Mouse (Mus musculus) gastrocnemius, postnatal 36 days (tissue): ENCODE measurements around the gene Neu3. TPM values are rescaled to one million over a fixed set of nuclear protein-coding genes. Genes with fewer than 3 reads are reported as not detected.
A peak's percentile ranks its signal among the peaks of the same experiment; 100 is the strongest.

Source experiments
- DNase-seq, 2 experiments: peaks; one replicate each; pipeline ENCODE4 v3.0.0; 2022
- intact Hi-C: fragments of 180-260 bp; cut with DNase I; formaldehyde crosslinking; loops from one replicate; pipeline ENCODE4 v1.15.1; 2025
- long read RNA-seq, 2 experiments: library from polyadenylated mRNA; stranded (forward); transcript quantifications; one replicate each; pipeline ENCODE4 v2.0.0; 2021
- total RNA-seq, 2 experiments: library from RNA; stranded (reverse); gene quantifications; 2 replicates each; pipeline ENCODE4 v1.2.3; 2021

The Neu3 gene
- total RNA-seq = 1 to 10 TPM; 2.4 to 3.4 TPM
- long read RNA-seq, experiment 1 = 0 reads
- long read RNA-seq, experiment 2 = 0 reads

DNA sequence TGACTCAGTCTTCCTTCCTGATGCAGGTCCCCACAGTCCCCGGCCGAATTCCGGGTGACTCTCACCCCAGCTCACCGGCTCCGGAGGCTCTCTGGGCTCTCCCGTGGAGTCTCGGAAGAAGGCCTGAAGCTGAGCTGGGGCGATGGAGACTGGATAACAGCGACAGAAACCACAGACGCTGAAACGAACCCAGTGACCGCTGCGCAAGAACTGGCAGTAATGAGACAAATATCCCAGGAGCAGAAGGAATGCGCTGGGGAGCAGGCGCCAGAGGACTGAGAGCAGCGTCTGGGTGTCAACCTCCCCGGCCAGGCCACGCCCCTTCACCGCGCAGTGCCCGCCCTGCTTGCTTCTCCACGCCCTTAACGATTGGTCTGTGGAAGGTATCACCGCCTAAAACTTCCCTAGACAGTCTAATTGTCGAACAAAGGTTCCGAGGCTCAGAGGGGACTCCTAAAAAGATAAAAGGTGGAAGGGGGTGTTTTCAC lies at the start of gene Neu3:
TSS of gene Neu3 (minus strand) at position 335 of the 488 bp plus-strand sequence.
- intact Hi-C loops = loop anchor here (5.0 kb wide), 1 partner anchor 34 kb away; the partner anchor contains the start of gene Spcs2
- DNase-seq = peak; percentile 91 to 95

DNA sequence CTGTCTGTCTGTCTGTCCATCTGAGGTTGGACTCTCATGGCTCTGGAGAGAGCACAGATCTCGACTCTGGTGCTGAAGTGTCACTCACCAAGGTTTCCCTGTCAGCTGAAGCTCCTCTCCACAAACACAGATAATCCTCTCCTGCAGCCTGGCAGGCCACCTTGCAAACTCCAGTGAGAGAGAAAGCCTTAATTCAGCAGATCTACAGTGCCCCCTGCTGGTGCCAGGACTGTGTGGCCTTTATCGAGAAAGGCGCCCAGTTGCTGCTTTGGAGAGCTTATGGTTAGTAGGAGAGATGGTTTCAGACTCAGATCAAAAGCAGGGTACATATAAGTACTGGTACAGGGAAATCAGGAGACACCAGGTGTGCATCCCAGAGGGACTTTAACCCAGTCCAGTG lies 48.1 kb upstream of the Neu3 start:
- intact Hi-C loops = loop anchor here (2.0 to 5.0 kb wide), 2 partner anchors 62 to 254 kb away; no protein-coding TSS in a partner anchor
- DNase-seq = peak; percentile 62 to 72

DNA sequence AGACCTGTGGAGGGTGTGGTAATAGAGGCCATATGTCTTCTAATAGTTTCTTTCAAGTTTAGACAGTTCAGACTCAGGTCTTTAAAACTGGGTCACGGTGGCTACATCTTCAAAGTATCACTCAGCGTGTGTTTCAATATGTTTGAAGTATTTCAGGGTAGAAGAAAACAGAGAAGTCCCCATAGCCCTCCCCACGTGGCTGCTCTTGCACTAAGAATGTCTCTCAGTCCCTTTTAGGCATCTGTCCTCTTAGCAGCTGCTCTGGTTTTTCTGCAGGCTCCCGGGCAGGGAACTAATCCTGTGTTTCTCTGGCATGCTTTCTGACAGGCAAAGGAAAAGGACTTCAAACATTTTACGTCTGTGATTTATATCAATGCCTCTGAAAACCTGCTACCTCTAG lies 47.7 kb upstream of the Neu3 start:
- intact Hi-C loops = loop anchor here (2.0 to 5.0 kb wide), 2 partner anchors 61 to 254 kb away; no protein-coding TSS in a partner anchor

DNA sequence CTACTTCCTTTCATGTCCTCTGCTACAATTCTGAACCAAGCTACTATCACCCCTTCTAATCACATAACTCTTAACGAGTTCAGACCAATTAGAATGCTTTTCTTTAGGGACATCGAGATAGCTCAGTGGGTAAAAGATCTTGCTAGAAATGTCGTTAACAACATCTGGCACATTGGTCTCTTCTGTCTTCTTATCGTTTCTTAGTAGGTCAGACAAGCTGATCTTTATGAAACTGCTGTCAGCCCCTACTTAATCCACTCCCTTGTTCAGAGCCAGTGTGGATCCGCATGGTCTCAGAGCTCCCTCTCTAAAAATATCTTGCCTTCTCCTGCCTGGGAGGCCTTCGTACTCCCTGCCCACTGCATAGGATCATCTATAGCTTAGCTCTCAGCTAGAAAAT lies 45.7 kb upstream of the Neu3 start:
- intact Hi-C loops = no loop called here

More for the DNA sequence above, 47.7 kb upstream of the Neu3 start:
- DNase-seq = no peak

DNA sequence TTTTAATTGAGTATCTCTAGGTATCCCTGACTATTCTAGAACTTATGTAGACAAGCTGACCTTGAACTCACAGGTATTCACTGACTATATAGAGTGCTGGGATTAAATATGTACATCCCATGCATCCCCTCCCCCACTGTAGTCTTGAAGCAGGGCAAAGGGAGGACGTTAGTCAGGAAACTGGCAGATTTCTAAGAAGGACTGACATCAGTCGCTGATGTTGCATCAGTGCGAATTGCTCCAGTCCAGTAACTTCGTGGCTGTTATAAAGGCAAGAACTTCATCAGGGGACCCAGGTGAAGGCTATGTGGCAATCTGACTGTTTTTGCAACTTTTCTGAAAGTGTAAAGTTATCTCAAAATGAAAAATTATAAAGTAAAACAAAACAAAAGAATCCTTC lies 41.1 kb upstream of the Neu3 start:
- intact Hi-C loops = no loop called here
- no peak for DNase-seq

More for the DNA sequence above, 45.7 kb upstream of the Neu3 start:
- DNase-seq = no peak

DNA sequence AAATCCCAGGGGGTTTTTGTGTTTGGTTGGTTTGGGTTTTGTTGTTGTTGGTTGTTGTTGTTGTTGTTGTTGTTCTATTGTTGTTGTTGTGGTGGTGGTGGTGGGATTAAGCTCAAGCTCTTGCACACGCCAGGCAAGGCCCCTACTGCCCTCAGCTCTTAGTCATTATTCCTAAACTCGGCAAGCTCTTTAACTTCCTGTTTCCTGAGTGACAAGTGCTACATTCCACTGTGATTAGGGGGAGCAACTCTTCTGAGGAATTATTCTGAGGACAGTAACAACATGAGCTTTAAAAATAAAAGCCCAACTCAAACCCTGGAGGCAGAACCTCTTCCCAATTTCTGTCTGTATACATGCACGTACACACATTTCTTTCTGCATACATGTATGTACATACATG lies 37.0 kb upstream of the Neu3 start:
- DNase-seq = no peak
- intact Hi-C loops = no loop called here

DNA sequence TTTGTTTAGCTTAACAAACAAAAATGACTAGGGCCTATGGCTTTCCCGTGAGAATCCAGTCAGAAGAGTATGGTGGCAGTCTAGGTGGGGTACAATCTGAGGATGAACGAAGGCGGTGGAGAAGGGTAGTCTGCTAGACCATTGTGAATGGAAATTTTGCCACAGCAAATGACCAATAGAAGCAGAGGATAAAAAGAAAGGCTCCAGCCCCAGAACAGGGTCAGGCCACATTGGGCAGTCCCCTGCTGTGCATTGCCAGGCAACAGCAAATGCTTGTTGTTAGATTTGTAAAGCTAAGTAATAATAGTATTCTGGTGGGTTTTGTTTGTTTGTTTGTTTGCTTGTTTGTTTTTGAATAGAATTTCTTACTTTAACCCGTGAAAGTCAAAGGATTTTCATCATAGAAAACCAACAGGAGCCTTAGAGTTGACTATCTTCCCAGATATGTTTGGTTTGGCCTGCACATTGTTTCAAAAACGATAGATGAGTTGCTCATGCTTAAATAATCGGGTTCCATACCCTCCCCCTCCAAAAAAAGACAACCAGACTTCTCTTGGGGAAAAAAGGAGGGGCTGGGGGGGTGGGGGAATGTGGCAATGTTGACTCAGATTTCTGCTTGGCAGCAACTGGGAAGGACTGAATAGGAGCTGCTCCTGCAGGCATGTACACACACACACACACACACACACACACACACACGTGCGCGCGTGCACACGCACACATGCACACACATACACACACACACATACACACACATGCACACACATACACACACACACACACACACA lies 36.2 kb upstream of the Neu3 start:
- intact Hi-C loops = loop anchor here (5.0 kb wide), 1 partner anchor 37 kb away; the partner anchor contains the start of gene Neu3

DNA sequence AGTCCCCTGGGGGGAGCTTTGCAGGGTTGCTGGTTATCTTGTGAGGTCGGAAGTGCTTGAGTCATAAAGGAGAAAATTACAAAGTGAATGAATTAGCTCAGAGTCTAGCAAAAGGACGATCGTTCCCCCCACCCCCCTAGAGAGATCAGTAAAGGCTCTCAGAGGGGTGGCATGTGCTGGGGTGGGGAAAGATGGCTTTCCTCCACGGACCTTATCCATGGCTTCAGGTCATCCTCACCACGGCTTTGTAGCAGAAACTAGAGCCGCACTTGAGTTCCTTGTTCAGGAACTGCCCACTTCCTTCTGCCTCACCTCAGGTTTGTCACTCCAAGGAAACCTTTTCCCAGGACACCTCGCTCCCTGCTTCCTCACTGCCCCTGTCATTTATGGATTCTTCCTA lies 35.1 kb upstream of the Neu3 start, which contains the start of gene Spcs2:
TSS of gene Spcs2 (minus strand) at position 101 of the 400 bp plus-strand sequence.
- intact Hi-C loops = loop anchor here (5.0 kb wide), 1 partner anchor 36 kb away; the partner anchor contains the start of gene Neu3
- no peak for DNase-seq

More for the DNA sequence above, 36.2 kb upstream of the Neu3 start:
- no peak for DNase-seq

DNA sequence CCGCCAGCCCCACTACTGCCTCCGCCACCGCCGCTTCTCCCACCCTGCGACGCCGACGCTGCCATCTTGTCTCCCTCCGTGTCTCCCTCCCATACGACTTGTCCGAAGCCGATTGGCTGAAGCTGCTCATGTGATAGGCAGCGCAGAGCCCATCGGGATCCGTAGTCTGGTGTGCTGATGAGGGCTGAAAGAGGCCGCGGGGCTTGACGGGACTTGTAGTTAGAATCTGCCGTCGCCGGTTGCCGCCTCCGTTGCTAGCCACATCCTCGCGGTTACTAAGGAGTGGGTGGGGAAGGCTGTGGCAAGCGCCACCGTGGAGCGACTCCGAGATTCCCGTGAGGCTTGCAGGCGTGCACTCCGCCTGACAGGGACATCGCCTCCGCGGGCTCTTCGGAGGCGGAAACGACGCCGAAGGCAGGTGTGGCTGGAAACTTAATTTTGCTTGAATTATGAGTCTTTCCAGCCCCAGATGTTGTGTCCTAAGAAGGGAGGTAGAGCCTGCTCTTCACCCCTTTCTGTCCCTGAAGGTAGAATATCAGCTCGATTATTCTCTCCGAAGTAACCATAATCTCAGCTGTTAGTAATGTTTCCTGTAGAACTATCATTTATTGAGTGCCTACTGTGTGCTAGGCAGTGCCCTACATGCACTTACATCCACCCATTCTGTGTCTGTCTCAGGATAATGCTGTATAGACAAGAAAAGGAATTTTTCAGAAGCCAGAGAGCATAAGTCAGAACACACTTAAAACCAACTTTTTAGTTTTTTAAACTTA lies 30.8 kb upstream of the Neu3 start, which contains the start of gene Xrra1:
TSS of gene Xrra1 (plus strand) at position 304 of the 773 bp plus-strand sequence.
- peak; percentile 90 to 91 for DNase-seq
- intact Hi-C loops = no loop called here

DNA sequence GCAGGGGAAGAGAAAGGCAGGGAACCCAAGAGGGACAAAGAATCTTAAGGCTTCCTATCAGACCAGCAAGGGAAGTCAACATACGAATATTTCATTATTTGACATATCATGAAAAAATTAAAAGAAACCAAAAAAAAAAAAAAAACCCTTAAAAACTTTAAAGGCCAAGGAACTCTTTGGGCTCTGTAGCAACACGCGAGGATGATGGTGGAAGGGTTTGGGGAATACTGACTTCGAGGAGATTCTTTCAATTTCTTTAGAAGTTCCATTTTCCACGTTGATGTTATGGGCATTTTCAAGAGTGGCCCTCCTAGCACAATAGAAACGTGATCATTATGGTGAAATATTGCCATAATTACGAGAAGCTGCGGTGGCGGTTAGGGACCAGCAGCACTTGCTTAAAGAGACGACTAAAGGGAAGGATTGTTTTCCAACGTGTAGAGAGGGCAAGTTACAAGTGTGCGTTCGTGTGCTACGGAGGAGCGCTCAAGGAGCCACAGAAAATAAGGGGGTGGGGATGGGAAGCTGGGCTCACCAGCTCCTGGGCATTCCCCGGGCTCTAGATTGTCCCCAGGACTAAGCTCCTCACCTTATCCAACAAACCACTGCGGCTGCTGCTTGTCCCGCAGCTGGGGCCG lies 30.1 kb upstream of the Neu3 start:
- no peak for DNase-seq
- intact Hi-C loops = no loop called here

DNA sequence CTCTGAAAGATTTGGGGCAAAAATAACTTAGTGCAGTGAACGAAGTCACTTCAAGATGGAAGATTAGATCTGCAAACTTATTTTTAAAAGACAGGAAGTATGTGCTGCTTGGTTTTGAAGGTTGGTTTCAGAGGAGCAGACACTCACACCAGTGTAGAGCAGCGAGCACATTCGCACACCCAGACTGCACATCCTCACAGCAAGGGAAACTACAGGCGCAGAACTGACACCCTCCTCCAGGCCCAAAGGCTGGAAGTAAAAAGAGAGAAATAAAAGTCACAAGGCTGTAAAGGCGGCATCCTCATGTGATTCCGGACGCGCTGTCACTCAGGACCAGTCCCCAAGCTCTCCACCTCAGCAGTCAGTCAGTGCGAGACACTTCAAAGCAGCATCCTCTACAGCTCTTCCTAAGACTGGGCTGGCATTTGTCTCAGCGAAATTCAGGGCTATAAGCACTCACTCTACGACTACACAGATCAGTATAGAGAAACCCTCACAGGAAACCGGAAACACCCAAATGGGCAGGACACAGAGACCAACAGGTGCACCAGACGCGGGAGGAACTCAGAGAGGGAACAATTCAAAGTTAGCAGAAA lies 28.1 kb upstream of the Neu3 start:
- no peak for DNase-seq
- intact Hi-C loops = no loop called here

DNA sequence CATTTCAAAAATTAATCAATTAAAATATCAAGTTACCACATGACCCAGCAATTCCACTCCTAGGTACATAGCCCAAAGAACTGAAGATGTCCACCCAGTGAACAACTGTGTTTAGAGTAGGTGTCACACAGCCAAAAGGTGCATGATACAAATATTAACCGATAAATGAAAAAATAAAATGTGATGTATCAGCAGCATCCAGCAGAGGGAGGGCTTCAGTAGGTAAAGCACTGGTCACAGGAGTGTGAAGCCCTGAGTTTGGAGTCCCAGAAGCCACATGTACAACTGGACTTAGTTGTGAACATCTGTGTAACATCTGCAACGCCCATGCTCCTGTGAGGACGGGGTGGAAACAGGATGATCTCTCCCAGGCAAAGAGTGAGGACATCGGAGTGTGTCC lies 26.1 kb upstream of the Neu3 start:
- DNase-seq = no peak
- intact Hi-C loops = no loop called here

DNA sequence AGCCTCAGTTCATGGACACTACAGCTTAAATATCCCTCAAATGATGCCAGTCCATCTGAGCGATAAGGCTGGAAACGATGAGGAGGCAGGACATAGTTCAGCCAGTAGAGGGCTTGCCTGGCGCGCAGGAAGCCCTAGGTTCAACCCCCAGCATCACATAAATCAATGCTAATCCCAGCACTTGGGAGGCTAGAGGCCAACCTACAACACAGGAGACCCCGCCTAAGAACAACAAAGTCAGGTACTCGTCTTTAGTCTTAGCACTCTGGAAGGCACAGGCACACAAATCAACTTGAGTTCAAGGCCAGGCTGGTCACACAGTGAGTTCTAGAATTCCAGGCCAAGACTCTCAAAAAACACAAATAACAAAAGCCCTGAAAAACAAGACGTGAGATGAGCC lies 25.1 kb upstream of the Neu3 start:
- no peak for DNase-seq
- intact Hi-C loops = no loop called here

DNA sequence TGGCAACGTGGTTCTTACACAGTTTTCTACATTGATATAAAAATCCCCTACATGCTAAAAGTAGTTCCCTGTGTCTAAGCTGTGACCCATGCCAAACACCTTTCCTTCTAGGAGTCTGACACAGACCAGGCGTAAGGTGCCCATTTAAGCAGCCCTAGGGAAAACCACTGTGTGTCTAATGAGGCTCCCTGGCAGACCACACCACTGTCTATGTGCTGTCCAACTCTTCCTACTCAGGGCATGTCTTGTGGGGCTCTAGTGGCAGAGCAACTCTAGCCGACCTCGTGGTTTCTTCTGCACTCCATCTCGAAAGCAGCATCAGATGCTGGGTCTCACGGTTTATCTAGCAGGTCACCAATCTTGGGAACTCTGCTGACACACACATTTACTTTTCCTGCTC lies 23.4 kb upstream of the Neu3 start:
- intact Hi-C loops = no loop called here
- no peak for DNase-seq

DNA sequence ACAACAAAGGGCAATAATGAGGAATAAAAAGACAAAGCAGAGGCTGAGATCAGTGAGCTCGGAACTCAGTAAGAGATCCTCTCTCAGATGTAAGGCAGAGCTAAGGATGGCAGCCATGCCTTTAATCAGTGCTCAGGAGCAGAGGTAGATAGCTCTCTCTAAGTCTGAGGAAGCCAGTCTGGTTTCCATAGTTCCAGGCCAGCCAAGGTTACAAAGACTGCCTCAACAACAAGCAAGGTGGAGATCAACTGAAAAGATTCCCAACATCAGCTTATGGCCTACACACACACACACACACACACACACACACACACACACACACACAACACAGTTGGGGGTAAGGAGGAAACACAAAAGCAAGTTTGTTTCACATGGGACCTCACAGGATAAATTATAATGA lies 22.9 kb upstream of the Neu3 start:
- no peak for DNase-seq
- intact Hi-C loops = no loop called here

DNA sequence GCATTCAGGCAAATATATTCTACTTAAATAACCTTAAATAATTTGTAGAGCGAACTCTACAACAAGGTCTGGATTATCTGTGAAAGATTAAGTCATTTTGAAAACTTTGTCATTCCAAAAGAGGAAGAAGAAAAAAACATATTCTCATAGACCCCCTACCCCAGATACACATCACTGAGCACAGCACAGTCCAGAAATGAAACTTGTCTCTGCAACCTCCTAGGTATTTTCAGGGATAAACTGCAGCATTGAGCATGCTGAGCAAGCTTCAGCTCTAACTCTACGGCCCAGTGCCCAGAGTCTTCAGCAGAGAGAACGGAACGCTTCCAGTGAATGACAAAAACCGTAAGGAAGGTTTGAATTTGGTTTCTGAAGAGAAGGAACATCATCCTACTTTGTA lies 22.3 kb upstream of the Neu3 start:
- intact Hi-C loops = no loop called here
- DNase-seq = no peak

DNA sequence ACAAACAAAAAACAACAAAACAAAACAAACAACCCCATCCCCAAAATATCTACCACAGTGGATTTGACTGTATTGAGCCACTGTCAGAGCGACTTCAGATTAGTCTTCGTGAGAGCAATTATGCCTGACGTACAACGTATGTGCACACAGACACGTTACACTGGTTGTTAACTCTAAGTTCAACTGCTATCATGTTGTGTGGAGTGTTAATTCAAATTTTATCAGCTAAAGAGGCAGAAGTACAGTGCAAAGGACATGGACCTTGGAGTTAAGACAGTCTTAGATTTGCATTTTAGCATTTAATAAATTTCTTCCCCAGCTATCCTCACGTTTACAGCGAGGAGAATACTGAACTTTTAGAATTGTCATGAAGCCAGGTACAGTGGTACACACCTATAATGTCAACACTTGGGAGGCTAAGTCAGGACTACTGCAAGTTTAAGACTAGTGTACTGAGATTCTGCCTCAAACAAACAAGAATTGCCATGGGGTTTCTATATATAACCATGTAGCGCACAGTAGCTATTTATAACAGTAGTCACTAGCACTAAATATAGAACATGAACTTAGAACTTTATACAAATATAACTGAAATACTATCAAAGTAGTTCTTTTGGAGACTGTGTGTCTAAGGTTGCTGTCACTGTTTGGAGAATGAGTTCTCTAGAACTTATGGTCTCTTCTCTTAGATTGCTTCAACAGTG lies 17.5 kb upstream of the Neu3 start:
- no peak for DNase-seq
- intact Hi-C loops = no loop called here

DNA sequence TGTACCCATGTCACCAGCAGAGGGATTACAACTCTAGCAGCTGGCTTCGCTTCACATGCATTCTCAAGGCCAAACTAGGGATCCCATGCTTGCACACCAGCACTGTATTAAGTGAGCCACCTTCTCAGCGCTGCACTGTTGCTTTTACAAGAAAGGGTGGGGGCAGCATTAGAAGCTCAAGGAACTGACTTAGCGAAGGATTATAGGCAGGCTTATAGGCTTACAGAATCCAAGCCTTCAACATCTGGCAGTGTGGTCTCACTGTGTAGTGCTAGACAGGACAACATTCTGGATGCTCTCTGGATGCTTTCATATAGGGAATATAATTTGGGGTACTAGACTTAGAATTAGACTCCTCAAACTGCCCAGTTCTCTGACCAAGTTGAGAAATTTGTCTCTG lies 10.0 kb upstream of the Neu3 start:
- no peak for DNase-seq
- intact Hi-C loops = no loop called here

DNA sequence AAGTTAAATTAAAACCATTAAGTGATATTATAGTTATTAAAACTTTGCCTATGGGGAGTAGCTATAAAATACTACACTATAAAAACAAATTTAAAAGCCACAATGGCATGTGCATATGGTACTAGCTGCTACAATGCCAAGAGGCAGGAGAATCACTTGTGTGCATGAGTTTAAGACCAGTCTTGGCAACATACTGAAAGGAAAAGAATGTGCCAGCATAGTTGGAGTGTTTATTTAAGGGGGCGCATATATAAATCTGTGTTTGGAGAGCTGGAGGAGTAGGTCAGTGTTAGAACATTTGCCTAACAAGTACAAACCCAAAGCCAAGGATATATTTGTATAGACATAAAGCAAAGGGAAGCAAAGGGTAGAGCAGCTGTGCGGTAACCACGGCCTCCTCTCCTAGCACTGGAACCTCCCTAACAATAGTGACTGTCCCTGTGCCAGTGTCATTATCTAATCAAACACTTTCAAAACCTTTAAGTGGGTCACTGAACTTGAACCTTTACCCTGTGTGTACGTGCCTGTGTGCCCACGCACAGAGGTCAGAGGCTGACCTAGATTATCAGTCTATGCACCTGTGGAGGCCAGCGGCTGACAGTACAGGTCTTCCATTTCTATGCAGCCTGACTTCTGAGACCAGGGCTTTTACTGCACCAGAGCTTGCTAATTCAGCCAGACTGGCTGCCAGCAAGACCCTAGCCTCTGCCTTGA lies 9.3 kb upstream of the Neu3 start:
- intact Hi-C loops = no loop called here
- no peak for DNase-seq
